Mouse (Mus musculus) kidney, postnatal 36 days (tissue): ENCODE results near the gene Kctd10.

Experiments used
- DNase-seq, 2 experiments: peaks; one replicate each; pipeline ENCODE4 v3.0.0; 2021 to 2022; ENCODE audit warnings: mixed read lengths in 2 of 2

Gene Kctd10

GRCm38 (mm10) chr5:114343612-114344011 is 36.7 kb downstream of the Kctd10 start:
- no peak for DNase-seq

DNA sequence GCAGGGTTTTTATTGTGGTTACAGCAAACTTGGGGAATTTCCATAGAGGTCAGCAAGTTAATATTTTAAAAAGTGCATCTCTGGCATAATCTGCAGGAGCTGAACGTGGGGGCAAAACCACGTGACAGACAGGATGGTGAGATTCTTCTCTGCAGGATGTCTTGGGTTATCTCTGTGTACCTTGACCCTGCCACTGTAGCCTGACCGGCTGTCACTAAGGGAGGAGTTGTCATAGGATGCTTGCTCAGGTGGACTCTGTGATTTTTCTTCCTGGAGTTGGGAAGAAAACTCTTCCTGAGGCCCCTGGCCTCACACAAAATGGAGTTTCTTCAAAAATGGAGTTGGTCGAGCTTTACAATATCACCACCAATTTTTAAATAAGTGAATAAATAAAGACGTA is 37.3 kb downstream of the Kctd10 start:
- no peak for DNase-seq

GRCm38 (mm10) chr5:114323791-114324507 is 56.4 kb downstream of the Kctd10 start:
- peak; percentile 23 to 81 for DNase-seq

DNA sequence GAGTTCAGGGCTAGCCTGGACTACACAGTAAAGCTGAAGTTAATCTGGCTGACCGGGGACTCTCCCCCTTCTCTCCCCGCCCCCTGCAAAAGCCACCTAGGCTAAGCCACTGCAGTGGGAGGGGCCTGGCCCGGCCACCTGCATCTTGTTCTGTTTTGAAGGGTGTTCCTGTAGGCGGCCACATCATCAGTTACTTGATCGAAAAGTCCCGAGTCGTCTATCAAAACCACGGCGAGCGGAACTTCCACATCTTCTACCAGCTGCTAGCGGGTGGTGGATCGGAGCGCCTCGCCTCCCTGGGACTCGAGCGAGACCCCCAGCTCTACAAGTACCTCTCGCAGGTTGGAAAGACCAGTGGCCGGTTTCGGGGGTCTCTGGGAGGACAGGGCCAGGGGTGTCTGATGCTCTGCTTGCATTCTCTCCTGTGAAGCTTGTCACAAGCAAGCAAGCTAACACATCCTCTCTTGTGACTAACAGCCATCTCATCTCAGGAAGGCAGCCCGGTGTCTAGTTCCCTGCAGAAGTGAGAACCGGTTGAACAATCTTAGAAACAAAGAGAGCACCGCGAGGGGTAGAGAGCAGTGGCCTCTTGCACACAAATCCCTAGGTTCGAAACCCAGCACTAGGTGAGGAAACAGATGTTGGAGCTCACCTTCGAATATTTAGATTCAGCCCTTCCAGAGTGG is 57.1 kb downstream of the Kctd10 start:
- no peak for DNase-seq
